Mouse (Mus musculus): ENCODE measurements at regions not wholly inside any gene's neighbourhood (a gene's known extent, or its start where the extent isn't known, plus 50 kb on each side); places are given as distances from the start of the nearest gene placed in this dataset.

DNA sequence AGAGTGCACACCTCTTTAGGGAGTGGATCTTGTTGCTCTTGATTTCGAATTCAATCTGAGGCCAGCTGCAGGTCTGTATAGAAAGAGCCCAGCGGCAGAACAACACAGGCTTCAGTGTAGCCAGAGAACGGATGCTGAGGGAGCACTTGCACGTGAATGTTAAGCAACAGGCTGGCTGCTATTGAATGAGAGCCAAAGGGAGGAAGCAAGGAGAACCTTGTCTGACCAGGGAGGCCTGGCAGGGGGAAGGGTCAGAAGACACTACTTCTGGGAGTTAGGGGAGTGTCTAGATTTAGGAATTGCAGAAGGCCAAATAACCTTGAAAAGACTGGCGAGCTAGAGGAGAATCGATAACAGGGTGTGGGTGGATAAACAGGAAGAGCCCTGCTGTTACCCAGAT is 163.8 kb downstream of the Cdh26 start:
- ATAC-seq (replicated peaks; ENCODE audit: low FRiP score, poor library complexity, severe bottlenecking): no peak

- ATAC-seq (replicated peaks; ENCODE audit: low FRiP score, poor library complexity, severe bottlenecking): no peak
Measured at GRCm38 (mm10) chr2:178596312-178597083, 166.2 kb downstream of the Cdh26 start.

DNA sequence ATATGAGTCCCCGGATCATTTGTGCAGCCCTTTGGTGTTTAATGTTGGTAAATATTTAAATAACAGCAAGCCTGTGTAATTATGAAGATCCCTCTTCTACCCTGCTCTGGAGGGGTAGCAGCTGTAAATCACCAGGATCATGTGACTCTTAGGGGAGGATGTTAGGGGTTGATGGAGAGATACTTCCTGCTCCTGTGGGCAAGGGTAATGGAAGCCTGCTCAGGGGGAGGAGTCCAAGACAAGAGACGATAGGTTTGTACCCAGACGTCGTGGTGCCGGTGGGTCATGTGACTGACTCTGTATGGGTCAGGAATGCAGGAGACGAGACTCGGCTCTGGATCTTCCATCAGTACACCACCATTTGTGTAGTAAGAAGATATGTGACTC is 166.7 kb downstream of the Cdh26 start:
- no peak for ATAC-seq (replicated peaks; ENCODE audit: low FRiP score, poor library complexity, severe bottlenecking)

DNA sequence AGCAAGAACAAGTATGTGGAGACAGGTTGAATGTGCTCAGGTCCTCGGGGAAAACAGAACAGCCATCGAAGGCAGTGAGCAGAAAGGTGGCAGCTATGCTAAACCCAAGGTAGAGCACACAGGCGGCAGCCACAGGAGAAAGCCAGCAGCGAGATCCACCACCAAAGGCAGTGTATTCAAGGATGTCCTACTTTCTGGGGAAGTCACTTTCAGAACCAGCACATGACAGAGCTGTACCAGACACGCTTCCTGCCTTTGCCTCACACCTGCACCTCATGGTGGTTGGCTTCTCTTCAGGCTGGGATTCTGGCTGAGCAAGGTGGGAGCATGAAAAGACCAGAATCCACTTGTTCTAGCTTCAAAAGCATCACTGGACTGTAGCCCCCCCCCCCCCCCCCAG is 168.0 kb downstream of the Cdh26 start:
- no peak for ATAC-seq (replicated peaks; ENCODE audit: low FRiP score, poor library complexity, severe bottlenecking)

DNA sequence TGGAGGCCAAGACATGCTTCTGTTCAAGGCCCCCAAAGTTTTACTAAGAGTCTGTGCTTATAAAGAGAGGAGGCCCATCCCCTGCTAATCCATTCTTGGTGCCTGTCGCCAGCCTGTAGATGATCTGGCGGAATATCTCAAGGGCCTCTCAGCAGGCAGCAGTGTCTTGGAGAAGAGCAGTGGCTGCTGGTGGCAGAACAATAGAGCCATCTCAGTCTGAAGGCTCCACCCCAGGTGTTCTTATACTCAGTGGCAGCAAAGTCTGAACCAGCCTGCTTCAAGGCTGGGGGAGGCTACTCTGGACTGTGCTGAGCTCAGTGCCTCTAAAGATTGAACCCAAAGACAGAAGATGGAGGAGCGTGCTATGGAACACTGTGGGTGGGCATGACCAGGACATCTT is 168.5 kb downstream of the Cdh26 start:
- no peak for ATAC-seq (replicated peaks; ENCODE audit: low FRiP score, poor library complexity, severe bottlenecking)

GRCm38 (mm10) chr2:178603443-178603842 is 173.1 kb downstream of the Cdh26 start:
- no peak for ATAC-seq (replicated peaks; ENCODE audit: low FRiP score, poor library complexity, severe bottlenecking)

- no peak for ATAC-seq (replicated peaks; ENCODE audit: low FRiP score, poor library complexity, severe bottlenecking)
Measured at GRCm38 (mm10) chr2:178606733-178607132, 176.4 kb downstream of the Cdh26 start.

- ATAC-seq (replicated peaks; ENCODE audit: low FRiP score, poor library complexity, severe bottlenecking): no peak
Measured at GRCm38 (mm10) chr2:178610211-178610975, 180.1 kb downstream of the Cdh26 start.

- no peak for ATAC-seq (replicated peaks; ENCODE audit: low FRiP score, poor library complexity, severe bottlenecking)
Measured at GRCm38 (mm10) chr2:178614761-178615160, 184.4 kb downstream of the Cdh26 start.

DNA sequence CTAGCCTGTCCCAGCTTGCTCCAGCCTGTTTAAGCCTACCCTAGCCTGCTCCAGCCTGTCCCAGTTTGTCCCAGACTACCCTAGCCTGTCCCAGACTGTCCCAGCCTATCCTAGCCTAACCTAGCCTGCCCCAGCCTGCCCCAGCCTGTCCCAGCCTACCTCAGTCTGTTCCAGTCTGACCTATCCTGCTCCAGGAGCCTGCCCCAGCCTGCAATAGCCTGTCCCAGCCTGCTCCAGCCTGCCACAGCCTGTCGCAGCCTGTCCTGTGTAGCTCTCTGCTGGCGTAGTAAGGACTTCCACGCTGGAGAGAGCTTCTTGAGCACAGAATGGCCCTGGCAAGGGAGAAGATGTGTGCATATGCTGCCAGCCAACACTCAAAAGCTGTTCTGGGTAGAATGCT is 192.5 kb downstream of the Cdh26 start:
- ATAC-seq (replicated peaks; ENCODE audit: low FRiP score, poor library complexity, severe bottlenecking): no peak

GRCm38 (mm10) chr2:178624475-178624874 is 194.1 kb downstream of the Cdh26 start:
- ATAC-seq (replicated peaks; ENCODE audit: low FRiP score, poor library complexity, severe bottlenecking): no peak

DNA sequence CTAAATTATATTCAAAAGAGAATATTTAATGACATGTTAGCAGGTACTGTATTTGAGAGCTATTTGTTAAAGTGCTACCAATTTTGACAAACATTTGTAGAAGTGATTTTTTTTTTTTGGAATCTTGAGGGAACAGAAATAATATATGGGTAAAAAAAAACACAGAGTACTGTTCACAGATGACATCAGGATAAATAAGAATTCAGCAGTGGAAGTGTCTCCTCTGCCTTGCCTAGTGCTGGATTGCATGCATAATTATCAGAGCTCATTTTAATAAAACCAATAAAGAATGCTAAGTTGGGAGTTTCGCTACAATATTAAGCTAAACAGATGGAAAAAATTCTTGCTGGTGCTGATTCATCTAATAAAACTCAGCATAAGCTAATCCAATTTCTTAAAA is 194.6 kb downstream of the Cdh26 start:
- no peak for ATAC-seq (replicated peaks; ENCODE audit: low FRiP score, poor library complexity, severe bottlenecking)

DNA sequence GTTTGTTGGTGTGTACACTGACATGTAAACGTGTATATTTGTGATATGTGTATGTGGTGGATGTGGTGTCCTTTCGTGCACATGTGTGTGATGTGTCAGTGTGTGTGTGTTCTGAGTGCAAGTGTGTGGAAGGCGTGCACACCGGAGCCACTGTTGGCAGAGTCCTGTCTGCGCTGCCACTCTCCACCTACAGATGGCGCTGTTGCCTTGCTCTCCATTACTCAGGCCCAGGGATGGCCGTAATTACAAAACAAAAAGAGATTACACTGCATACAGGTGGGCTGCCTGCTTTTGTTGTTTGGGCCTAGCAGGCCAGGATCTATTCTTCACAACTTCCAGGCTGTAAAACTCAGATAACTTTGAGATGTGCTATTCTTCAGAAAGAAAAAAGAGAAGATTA is 199.4 kb downstream of the Cdh26 start:
- no peak for ATAC-seq (replicated peaks; ENCODE audit: low FRiP score, poor library complexity, severe bottlenecking)

GRCm38 (mm10) chr2:178630511-178630910 is 200.2 kb downstream of the Cdh26 start:
- no peak for ATAC-seq (replicated peaks; ENCODE audit: low FRiP score, poor library complexity, severe bottlenecking)

DNA sequence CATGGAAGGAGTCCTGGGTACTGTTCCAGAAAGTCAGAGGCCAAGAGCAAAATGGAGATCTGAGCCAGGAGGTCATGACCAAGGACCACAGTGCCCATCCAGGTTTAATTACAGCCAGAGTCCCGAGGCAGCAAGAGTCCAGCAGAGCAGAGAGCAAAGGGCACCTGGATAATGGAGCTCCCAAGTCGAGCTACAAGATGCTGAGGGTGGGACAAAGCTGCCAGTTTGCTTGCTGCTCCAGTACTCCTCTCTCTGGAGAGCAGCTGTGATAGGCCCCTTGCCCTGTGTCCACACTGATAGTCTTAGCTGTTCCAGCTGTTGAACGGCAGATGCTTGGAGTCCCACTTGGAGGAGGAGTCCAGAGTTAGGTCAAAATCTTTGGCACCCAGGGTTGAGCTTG is 201.0 kb downstream of the Cdh26 start:
- ATAC-seq (replicated peaks; ENCODE audit: low FRiP score, poor library complexity, severe bottlenecking): no peak

GRCm38 (mm10) chr2:178631966-178632365 is 201.6 kb downstream of the Cdh26 start:
- ATAC-seq (replicated peaks; ENCODE audit: low FRiP score, poor library complexity, severe bottlenecking): no peak

GRCm38 (mm10) chr2:178632831-178633585 is 202.7 kb downstream of the Cdh26 start:
- no peak for ATAC-seq (replicated peaks; ENCODE audit: low FRiP score, poor library complexity, severe bottlenecking)

- ATAC-seq (replicated peaks; ENCODE audit: low FRiP score, poor library complexity, severe bottlenecking): no peak
Measured at GRCm38 (mm10) chr2:178634116-178634515, 203.8 kb downstream of the Cdh26 start.

DNA sequence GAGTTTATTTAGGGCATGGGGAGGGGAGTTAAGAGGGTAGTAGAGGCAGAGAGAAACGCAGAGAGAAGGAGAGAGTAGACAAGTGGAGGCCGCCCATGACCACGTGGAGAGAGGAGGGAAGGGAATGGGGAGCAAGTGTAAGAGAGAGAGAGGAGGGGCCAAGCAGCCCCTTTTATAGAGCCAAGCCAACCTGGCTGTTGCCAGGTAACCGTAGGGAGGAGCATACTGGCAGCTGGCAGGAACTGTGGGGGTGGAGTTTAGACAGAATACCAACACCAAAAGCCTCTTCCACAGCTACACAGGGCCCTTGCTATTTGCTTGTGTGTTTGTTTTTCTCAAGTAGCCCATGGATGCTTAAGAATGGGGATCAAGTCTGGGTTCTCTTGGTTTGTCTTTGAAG is 205.4 kb downstream of the Cdh26 start:
- no peak for ATAC-seq (replicated peaks; ENCODE audit: low FRiP score, poor library complexity, severe bottlenecking)

DNA sequence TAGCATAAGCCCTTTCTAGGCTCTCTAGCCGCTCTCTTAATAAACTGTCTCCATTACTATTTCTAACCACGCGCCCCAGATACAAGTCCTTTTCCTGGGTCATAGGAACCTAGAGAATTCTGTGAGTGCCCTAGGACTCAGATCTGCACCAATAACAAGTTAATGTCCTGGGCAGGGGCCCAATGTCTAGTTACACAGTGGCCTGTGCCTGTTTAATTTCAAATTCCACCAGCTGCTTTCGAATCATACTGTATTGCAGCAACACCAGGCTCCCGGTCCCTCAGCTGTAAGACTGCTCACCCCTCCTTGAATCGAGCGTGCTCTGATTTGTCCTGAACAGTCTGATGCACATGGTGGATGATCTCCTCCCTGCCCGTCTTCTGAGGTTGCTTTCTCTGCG is 206.6 kb downstream of the Cdh26 start:
- ATAC-seq (replicated peaks; ENCODE audit: low FRiP score, poor library complexity, severe bottlenecking): no peak

Data from erythroid progenitor cell, adult 5-6 weeks (primary cell).